Mouse (Mus musculus): ENCODE measurements at regions not wholly inside any gene's neighbourhood (a gene's known extent, or its start where the extent isn't known, plus 50 kb on each side); places are given as distances from the start of the nearest gene placed in this dataset.
A peak's percentile ranks its signal among the peaks of the same experiment; 100 is the strongest.

DNA sequence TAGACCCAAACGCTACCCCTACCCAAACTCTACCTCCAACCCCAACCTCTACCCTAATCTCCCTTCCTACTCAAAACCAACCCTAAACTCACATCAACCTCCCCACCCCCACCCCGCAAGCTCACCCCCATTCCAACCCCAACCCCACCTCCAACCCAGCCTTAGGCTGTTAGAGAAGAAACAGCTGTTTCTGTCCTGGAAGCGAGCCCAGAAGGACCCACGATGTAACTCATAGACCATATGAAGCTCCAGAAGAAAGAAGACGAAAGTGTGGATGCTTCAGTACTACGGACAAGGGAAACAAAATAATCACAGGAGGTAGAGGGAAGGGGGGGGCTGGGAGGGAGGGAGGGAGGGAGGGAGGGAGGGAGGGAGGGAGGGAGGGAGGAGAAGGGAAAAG is 58.4 kb downstream of the Sox11 start:
- DNase-seq (ENCODE audit: low spot score in 2 of 2) = no peak

DNA sequence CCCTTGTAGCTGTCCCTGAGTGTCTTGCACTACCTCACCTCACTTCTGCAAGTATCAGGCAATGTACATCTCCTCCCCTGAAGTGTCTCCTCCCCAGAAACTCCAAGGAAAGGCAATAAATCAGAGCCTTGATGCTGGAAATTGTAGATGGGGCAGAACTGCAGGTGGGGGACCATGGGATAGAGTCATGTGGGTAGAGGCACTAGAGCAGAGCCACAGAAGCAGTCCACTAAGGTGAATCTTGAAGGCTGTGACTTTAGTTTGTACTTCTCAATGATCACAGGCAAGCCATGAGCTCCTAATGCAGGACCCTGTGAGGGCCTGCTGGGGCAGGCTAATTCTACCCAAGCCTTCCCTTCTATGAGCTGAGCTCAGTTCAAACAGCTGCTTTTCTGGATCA is 80.4 kb downstream of the Sox11 start:
- no peak for DNase-seq (ENCODE audit: low spot score in 2 of 2)

DNA sequence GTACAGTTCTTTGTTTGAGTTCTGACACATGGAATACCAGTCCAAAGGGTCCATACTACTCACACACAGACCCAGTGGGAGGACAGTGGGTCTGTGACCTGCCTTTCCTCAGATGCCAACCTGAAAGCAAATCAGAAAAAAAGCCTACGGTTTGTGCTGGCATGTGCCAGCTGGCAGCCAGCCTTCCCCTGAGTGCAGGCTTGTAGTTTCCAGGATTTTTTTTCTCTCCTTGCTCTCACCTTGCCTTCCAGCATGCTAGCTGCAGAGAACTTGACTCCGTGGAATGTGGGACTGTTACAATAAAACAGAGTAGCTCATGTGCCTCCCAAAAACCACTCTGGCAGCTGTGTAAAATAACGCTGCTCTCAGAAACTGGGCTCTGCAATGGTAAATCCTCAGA is 88.2 kb downstream of the Sox11 start:
- DNase-seq (ENCODE audit: low spot score in 2 of 2) = no peak

DNA sequence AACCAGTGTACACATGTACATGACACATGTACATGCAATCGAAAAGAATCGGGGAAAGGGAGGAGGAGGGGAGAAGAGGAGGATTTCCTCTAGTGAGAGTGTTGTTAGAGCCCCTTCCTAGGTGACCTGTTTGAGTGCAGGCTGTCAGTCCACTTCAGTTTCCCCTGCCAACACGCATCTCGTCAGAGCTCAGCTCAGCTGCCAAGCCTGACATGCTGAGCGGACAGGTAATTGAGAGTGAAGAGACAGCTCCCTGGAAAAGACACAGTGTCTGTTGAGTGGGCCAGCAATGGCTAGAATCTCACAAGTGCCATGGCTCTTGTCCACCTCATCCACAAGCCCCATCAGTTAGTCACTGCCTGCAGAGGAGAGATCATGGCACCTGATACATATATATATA is 90.9 kb downstream of the Sox11 start:
- no peak for DNase-seq (ENCODE audit: low spot score in 2 of 2)

DNA sequence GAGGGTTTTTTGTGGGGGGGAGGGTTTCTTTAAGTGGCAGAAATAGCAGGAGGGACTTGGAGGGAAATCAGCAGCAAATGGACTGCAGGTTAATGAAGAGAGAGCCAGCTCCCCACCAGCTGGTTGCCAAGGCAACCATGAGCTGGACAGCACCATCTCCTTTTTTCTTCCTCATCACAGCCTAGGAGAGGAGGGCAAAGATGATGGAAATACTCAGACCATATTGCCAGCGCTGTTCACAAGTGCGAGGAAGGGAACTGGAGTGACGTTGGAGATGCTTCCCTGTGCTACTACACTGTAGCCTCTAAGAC is 93.9 kb downstream of the Sox11 start:
- peak in 1 of 2 experiments; percentile 12 for DNase-seq (ENCODE audit: low spot score in 2 of 2)

DNA sequence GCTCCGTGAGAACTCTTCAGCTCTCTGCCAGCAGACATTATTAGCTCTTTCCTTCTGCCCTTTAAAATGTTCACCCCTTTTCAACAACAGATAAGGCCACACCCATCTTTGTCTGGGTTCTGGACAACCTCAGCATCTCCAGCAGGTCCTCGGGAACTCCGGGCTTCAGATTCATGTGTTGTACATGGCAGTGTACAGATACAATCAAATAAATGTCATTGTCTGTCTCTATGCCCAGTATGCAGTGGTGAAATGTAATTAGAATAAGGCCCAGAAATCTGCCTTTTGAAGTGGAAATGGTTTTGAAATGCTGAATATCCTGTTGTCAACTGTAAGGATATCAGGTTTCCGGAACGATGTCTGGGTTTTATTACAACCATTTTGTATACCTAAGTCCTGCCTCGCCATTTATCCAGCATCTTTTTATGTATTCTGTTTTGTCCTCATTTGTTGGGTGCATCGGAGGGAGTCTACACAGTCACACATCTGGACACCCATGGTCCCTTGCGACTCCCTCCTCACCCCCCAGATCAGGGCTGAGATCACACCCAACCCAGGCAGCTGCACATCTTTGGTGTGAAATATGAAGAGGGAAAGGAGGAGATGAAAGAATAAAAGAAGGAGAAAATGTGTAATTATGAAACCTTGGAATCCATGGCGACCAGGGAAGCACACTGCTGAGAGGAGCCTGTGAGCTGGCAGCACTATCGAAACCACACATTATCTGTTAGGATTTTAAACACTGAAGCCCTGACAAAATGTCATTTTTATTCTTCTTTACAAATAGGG is 94.4 kb downstream of the Sox11 start:
- DNase-seq (ENCODE audit: low spot score in 2 of 2) = peak in 1 of 2 experiments; percentile 19

DNA sequence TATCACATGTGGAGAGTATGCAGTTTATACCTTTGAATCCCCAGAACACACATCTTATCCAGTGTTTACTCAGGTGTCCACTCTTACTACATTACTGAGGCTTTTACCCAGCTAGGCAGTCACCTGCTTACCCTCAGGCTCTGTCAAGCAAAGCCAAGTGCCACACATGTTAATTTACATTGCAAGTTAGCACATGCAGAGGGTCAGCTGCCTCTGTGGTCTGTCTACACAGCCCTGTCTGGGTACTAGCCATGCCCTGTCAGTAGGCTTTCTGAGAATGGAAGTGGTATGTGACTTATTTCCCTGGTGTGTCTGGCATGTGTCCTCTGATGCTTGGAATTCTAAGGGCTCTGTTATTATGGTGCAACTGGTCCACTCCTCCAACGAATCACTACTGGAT is 106.6 kb downstream of the Sox11 start:
- no peak for DNase-seq (ENCODE audit: low spot score in 2 of 2)

DNA sequence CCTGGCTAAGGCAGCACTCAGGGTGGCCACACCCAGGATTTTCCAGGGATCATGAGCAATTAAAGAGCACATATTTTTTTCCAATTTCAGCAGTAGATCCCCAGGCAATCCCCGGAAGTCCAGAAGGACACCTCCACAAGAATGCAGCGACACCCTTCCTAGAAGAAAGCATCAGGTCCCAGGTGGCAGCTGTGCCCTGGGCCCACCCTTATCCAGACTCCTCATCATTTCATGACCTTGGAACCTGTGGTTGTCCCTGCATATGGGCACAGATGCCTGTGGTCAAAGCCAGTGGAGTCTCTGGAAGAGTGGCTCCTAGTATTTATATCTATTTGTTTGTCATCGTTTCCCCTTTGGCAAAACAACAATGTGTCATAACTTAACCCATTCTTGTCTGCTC is 120.8 kb downstream of the Sox11 start:
- DNase-seq (ENCODE audit: low spot score in 2 of 2) = no peak

DNA sequence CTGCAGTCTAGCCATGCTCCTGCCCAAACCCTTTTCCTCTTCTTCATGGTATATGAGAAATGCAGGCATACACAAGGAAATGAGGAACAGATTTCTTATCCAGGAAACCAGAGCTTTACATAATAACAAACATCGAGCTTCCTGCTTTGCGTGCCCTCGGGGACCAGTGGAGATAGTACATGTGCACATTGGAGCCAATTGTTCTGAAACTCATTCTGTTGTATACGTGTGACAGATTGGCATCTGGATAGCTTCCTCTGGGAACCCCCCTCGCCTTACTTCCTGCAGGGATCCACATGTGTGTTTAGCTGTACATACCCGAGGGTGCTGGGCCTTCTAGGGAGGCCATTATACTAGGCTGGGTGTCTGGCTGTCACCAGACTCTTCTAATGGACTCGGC is 141.2 kb downstream of the Sox11 start:
- no peak for DNase-seq (ENCODE audit: low spot score in 2 of 2)

DNA sequence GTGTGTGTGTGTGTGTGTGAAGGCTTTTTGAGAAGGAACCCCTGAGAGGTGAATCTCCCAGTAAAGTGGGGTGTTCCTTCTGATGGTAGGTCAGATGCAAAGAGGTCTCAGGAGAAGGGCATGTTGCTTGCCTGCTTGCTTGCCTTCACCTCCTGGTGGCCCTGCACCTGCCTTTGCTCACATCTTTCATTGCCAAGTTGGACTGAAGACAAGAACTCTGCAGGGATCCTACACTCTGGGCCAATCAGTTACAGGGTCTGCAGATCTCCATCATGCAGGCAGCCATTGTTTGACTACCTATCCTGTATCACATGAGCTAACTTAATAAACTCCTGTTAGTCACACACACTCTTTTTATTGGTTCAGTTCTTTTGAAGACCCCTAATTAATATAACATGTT is 148.4 kb downstream of the Sox11 start:
- no peak for DNase-seq (ENCODE audit: low spot score in 2 of 2)

DNA sequence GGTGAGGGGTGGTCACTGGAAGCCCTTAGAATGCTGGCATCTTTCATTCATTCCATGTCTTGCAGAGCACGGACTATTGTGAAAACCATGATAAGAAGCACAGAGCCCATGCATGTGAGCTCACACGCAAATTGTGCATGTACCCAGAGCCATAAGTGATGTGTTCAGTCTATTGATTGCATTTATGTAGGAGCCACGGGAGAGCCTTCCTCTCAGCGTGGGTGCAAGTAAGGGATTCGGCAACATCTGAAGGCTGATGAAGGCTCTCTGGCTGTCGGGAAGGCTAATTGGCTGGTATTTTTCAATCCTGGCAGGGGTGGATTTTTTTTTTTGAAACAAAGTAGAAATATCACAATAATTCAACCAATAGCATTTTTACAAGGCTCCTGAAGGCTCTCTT is 150.5 kb downstream of the Sox11 start:
- no peak for DNase-seq (ENCODE audit: low spot score in 2 of 2)

DNA sequence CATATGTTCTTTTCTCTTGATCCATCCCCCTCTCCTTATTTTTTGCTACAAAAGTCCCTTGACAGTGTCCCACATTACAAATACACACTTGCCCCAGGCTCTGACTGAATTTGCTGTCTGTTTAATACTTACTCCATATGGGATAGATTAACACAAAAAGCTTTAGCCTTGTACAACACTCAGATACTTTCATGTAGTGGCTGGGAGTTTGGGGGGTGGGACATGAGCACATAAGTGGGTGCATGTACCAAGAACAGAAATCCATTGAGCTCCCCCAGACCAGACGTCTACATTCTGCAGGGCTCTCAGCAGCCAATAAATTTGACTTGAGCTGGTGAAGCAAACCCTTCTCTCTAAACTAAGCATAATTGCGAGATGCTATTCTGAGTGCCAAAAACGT is 154.9 kb downstream of the Sox11 start:
- DNase-seq (ENCODE audit: low spot score in 2 of 2) = peak in 1 of 2 experiments; percentile 7

DNA sequence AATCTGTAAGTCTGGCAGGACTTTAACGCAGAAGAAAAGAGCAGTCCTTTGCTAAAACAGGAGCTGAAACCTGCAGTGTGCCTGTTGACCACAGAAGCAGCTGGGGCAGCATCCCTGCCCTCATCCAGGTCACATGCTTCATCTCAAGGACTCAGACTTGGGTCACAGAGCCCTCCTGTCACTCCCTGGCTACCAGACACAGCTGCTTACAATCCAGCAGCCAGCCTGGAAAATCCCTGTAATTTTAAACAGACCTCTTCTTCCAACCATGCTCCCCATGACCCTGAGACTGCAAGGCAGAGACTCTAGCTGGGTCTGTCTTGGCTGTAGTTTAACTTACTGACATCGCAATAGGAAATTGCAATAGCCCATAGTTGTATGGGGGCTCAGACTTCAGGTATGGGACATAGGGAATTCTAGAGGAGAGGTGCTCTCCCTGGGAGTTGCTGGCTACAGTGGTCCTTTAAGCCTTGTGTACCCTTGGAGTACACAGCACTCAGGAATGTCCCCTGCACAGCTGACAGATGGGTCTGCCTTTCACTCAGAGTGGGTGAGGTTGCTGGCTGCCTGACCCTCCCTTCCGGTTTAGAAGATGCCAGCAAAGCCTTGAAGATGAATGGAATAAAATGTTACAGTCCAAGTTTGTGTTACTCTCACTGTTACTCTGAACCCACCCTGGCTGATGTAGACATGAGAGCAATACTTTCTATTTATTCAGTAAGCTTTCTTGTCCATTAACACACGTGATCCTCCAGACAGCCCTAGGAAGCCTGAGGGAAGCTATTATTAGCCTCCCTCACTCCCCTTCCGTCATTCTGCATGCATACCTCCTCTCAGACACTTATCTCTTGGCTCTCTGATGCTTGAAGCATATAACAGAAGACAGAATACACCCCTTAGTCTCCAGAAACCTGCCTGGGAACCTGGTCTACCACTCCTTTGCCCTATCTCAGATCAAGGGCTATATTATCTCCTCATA is 159.7 kb downstream of the Sox11 start:
- no peak for DNase-seq (ENCODE audit: low spot score in 2 of 2)

DNA sequence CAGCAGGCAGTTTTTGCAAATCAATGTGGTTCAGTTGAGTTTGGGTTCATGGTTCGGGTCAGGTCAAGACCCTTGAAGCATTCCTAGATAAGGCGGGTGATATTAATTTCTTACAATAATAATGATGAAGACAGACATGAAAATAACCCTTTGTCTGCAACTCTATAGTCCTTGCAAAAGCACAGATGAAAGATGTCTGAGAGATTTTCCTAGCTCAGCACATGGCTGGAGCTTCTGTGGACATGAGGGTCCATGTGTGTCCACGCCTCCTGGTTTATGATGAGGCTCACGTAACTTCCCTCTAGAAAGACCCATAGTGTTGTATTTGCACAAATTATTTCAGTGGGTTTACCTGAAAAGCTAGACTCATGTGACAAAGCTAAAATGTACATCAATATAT is 168.8 kb downstream of the Sox11 start:
- no peak for DNase-seq (ENCODE audit: low spot score in 2 of 2)

DNA sequence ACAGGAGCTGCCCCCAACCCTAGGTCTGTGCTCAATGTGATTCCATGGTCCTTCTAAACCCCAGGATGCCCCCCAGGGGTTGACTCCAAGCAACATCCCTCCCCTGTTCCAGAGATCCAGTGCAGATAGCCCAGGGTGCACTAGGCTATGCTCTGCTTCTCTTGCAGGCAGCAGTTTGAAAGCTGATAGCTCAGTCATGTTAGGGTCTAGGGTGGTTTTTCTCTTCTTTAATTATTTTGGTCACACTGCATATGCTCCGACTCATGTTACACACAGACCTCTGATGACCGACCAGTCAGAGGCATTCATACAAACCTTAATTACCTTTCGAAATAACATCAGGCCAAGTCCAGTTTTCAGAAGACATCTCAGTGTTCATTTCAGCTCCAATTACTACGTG is 169.2 kb downstream of the Sox11 start:
- no peak for DNase-seq (ENCODE audit: low spot score in 2 of 2)

DNA sequence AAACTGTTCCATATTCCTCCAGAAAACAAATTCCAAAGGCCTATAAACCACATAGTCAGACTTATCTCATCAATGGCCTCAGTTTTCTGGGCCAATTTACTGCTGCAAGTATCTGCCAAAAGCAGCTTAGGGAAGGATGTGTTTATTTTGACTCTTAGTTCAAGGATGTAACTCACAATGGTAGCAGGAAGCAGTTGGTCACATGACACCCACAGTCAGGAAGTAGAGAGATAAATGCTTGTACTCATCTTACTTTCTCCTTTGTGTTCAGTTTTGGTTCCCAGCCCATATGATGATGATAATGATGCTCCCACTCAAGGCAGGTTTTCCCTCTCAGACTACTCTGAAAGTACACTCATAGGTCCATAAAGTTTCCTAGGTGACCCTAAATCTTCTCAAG is 170.8 kb downstream of the Sox11 start:
- no peak for DNase-seq (ENCODE audit: low spot score in 2 of 2)

DNA sequence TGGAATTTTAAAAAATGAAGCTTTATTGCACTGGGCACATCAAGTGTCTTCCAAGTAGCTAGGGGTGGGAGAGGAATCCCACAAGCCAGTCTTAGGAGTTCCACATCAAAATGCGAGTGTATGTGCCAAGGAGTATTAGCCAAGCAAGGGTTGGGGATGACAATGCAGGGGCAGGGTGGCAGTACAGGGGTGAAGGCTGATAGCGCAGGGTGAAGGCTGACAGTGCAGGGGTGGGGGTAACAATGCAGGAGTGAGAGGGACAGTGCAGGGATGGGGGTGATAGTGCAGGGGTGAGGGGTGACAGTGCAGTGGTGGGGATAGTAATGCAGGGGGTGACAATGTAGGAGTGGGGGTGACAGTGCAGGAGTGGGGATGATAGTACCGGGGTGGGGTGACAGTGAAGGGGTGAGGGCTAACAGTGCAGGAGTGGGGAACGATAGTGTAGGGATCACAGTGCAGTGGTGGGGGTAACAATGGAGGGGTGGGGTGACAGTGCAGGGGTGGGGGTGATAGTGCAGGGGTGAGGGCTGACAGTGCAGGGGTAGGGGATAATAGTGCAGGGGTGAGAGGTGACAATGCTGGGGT is 177.4 kb downstream of the Sox11 start:
- no peak for DNase-seq (ENCODE audit: low spot score in 2 of 2)

DNA sequence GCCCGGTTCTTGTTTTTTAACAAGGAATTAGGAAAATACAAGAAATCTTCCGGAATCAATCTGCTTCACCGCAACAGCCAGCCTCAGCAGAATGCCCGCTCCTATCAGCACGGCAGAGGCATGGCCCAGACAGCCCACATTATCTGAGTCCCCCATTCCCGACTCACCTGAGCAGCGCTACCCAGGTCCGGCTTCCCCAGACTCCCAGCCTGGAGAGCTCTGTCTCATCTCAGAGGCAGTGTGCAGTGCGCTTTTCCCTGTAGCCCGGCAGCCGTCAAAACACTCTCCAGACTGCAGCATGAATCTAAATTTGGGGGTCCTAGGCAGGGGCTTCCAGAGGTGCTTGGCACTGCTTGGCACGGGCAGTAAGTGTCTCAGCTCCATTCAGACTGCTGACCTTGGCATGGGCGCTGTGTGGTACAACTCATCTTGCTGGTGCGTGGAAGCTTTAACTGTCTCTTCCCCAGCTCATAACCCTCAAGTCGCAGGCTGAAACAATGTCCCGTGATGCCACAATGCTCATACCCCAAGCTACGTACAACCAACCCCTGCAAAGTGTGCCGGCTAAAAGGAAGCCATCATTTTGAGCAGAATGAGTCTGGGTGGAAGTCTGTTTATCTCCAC is 182.2 kb downstream of the Sox11 start:
- DNase-seq (ENCODE audit: low spot score in 2 of 2) = peak; percentile 31 to 49

DNA sequence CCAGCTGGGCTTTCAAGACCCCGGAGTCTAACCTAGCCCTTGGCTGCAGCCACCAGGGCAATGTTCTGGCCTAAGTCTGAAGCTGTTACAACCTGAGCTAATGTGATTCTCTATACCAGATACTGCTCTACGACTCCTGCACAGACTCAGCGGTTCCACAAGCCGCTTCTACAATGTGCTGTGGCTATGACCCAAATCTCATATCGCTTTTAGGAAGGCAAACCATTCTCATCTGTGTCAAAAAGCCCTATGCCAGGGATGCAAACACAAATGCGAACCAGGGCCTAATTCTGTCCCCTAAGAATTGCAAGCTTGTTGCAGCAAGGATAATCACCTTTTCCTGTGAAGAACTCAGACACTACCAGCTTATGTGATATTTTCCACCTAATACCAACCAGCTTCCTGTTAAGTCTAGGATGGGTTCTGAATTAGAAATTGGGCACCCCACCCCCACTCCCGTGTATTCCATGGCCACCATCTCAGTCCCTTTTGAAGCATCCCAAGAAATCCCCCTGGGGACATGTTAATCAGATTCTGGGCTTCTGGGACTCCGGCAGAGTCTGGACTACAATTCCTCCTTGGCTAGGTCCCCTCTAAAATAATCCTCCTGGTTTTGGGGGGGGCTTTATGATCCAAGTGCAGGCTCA is 182.8 kb downstream of the Sox11 start:
- DNase-seq (ENCODE audit: low spot score in 2 of 2) = peak; percentile 13 to 37

DNA sequence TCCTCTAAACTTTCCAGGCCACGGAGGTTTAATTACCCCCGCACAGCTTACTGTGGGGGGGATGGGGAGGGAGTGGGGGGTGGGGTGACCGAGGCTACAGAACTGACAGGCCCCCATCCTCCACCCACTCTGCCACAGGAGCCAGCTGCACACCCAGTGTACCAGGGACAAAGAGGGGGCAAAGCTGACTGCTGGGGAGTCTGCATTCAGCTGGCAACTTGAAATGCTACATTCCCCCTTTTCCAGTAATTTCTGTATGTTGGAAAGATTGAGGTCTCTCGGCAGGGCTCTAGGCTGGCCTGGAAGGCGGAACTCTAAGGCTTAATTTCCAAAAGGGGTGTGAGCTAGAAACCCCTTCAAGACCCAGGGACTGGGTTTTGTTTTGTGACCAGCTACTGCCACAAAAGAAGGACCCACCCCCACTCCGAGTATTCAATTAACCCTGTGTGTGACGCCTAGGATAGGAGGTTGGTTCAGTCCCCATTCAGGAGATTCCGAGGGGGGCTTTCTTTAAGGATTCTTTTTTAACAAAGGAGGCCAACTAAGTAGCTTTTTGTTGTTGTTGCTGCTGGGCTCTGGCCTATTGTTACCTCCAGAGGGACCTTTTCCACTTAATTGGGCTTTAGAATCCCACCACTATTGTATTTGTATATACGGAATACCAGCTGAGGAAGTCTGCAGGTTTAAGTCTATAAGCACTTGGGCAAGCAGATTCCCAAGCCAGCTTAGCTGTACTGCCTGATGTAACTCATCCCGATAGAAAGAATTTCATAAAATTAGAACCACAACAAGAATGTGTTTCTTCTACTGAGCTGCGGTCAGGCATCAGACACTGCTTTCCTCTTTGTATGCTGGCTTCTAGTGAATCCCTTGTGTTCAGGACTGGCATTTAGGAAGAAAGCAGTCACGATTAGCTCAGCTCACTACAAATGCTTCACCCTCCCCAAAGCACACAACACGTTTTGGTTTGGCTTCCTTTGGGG is 191.2 kb downstream of the Sox11 start:
- no peak for DNase-seq (ENCODE audit: low spot score in 2 of 2)

Measured in layer of hippocampus, adult 18-20 months (tissue).